Mouse (Mus musculus): Measurements from ENCODE around the gene Slc29a3. TPM values are rescaled to one million over a fixed set of nuclear protein-coding genes. Genes with fewer than 3 reads are reported as not detected.
A peak's percentile ranks its signal among the peaks of the same experiment; 100 is the strongest.

Gene Slc29a3
- polyA plus RNA-seq, 1 experiment = 4.7 TPM

GRCm38 (mm10) chr10:60800295-60801167, 47.9 kb upstream of the Slc29a3 start:
- Histone ChIP-seq H3K4me3 (no peak overlapping the region), H3K4me2 (ENCODE audit: low read depth) (peak overlapping the region; percentile 69)

GRCm38 (mm10) chr10:60797682-60798422, 45.3 kb upstream of the Slc29a3 start:
- no peak overlapping the region for H3ac ChIP-seq (ENCODE audit: control insufficient read depth, insufficient read length)
- no peaks in the 10 kb centered on the region for H3K27me3 ChIP-seq (ENCODE audit: control insufficient read depth, insufficient read depth, insufficient read length)
- H3K4me2 ChIP-seq (ENCODE audit: low read depth) = peak overlapping the region; percentile 57
- peaks cover 95% of the 10 kb centered on the region for H3K79me2 ChIP-seq (ENCODE audit: control insufficient read depth, insufficient read depth)
- no peaks in the 10 kb centered on the region for H3K36me3 ChIP-seq (ENCODE audit: control insufficient read depth, insufficient read depth)
- no peak for TF ChIP-seq POLR2AphosphoS2 (IDR thresholded peaks at IDR 0.05; ENCODE audit: insufficient read length, low read depth)
- no peak for TF ChIP-seq USF1 (IDR thresholded peaks at IDR 0.05; ENCODE audit: low read depth)
- peak in 2 of 3 experiments; percentile 46 to 87 for TF ChIP-seq MYOD1 (IDR thresholded peaks at IDR 0.05; ENCODE audit: control insufficient read depth in 1 of 3, insufficient read length in 2 of 3, low read depth in 2 of 3)
- no peak for TF ChIP-seq TCF3 (IDR thresholded peaks at IDR 0.05; ENCODE audit: insufficient read length, low read depth)
- TF ChIP-seq TCF12 (IDR thresholded peaks at IDR 0.05; ENCODE audit: insufficient read depth, poor library complexity, severe bottlenecking) = no peak
- no peak for TF ChIP-seq REST (IDR thresholded peaks at IDR 0.05; ENCODE audit: insufficient read depth, insufficient read length)
- peak; percentile 11 to 78 (median 56) for TF ChIP-seq MYOG (IDR thresholded peaks at IDR 0.05; ENCODE audit: control insufficient read depth in 1 of 3, insufficient read depth in 1 of 3, insufficient read length in 2 of 3, low read depth in 2 of 3)
- no peak overlapping the region for H3K4me3 ChIP-seq

More at GRCm38 (mm10) chr10:60800295-60801167, 47.9 kb upstream of the Slc29a3 start:
- TF ChIP-seq TCF3 (IDR thresholded peaks at IDR 0.05; ENCODE audit: insufficient read length, low read depth) (no peak), USF1 (IDR thresholded peaks at IDR 0.05; ENCODE audit: low read depth) (no peak), MYOD1 (IDR thresholded peaks at IDR 0.05; ENCODE audit: control insufficient read depth in 1 of 3, insufficient read length in 2 of 3, low read depth in 2 of 3) (no peak), CEBPB (IDR thresholded peaks at IDR 0.05; ENCODE audit: insufficient read depth, poor library complexity, severe bottlenecking) (no peak), POLR2AphosphoS2 (IDR thresholded peaks at IDR 0.05; ENCODE audit: insufficient read length, low read depth) (no peak), POLR2A (IDR thresholded peaks at IDR 0.05; ENCODE audit: insufficient read length, low read depth) (no peak), TCF12 (IDR thresholded peaks at IDR 0.05; ENCODE audit: insufficient read depth, poor library complexity, severe bottlenecking) (no peak), E2F4 (IDR thresholded peaks at IDR 0.05; ENCODE audit: insufficient read depth) (no peak), MYOG (IDR thresholded peaks at IDR 0.05; ENCODE audit: control insufficient read depth in 1 of 3, insufficient read depth in 1 of 3, insufficient read length in 2 of 3, low read depth in 2 of 3) (no peak), REST (IDR thresholded peaks at IDR 0.05; ENCODE audit: insufficient read depth, insufficient read length) (no peak), SRF (IDR thresholded peaks at IDR 0.05; ENCODE audit: control insufficient read depth, insufficient read length, low read depth) (no peak), MAX (IDR thresholded peaks at IDR 0.05; ENCODE audit: low read depth) (no peak)
- no peaks in the 10 kb centered on the region for H3K36me3 ChIP-seq (ENCODE audit: control insufficient read depth, insufficient read depth)
- H3K79me2 ChIP-seq (ENCODE audit: control insufficient read depth, insufficient read depth) = peaks cover 99% of the 10 kb centered on the region
- no peak overlapping the region for H3ac ChIP-seq (ENCODE audit: control insufficient read depth, insufficient read length)
- no peaks in the 10 kb centered on the region for H3K27me3 ChIP-seq (ENCODE audit: control insufficient read depth, insufficient read depth, insufficient read length)

GRCm38 (mm10) chr10:60796474-60796873, 43.9 kb upstream of the Slc29a3 start:
- H3K79me2 ChIP-seq (ENCODE audit: control insufficient read depth, insufficient read depth) = peaks cover 95% of the 10 kb centered on the region
- no peak overlapping the region for H3ac ChIP-seq (ENCODE audit: control insufficient read depth, insufficient read length)
- peak overlapping the region; percentile 57 for H3K4me2 ChIP-seq (ENCODE audit: low read depth)
- no peaks in the 10 kb centered on the region for H3K27me3 ChIP-seq (ENCODE audit: control insufficient read depth, insufficient read depth, insufficient read length)
- H3K36me3 ChIP-seq (ENCODE audit: control insufficient read depth, insufficient read depth) = no peaks in the 10 kb centered on the region
- no peak for TF ChIP-seq POLR2AphosphoS2 (IDR thresholded peaks at IDR 0.05; ENCODE audit: insufficient read length, low read depth)
- no peak for TF ChIP-seq MAX (IDR thresholded peaks at IDR 0.05; ENCODE audit: low read depth)
- no peak for TF ChIP-seq E2F4 (IDR thresholded peaks at IDR 0.05; ENCODE audit: insufficient read depth)
- no peak for TF ChIP-seq SRF (IDR thresholded peaks at IDR 0.05; ENCODE audit: control insufficient read depth, insufficient read length, low read depth)
- TF ChIP-seq TCF3 (IDR thresholded peaks at IDR 0.05; ENCODE audit: insufficient read length, low read depth) = no peak
- no peak for TF ChIP-seq MYOG (IDR thresholded peaks at IDR 0.05; ENCODE audit: control insufficient read depth in 1 of 3, insufficient read depth in 1 of 3, insufficient read length in 2 of 3, low read depth in 2 of 3)
- no peak for TF ChIP-seq CEBPB (IDR thresholded peaks at IDR 0.05; ENCODE audit: insufficient read depth, poor library complexity, severe bottlenecking)
- no peak for TF ChIP-seq TCF12 (IDR thresholded peaks at IDR 0.05; ENCODE audit: insufficient read depth, poor library complexity, severe bottlenecking)
- TF ChIP-seq REST (IDR thresholded peaks at IDR 0.05; ENCODE audit: insufficient read depth, insufficient read length) = no peak
- TF ChIP-seq USF1 (IDR thresholded peaks at IDR 0.05; ENCODE audit: low read depth) = no peak
- TF ChIP-seq POLR2A (IDR thresholded peaks at IDR 0.05; ENCODE audit: insufficient read length, low read depth) = no peak
- H3K4me3 ChIP-seq = no peak overlapping the region

- Histone ChIP-seq H3K4me3 (no peak overlapping the region), H3K27me3 (ENCODE audit: control insufficient read depth, insufficient read depth, insufficient read length) (no peaks in the 10 kb centered on the region), H3K36me3 (ENCODE audit: control insufficient read depth, insufficient read depth) (no peaks in the 10 kb centered on the region), H3K79me2 (ENCODE audit: control insufficient read depth, insufficient read depth) (peaks cover 95% of the 10 kb centered on the region), H3ac (ENCODE audit: control insufficient read depth, insufficient read length) (no peak overlapping the region), H3K4me2 (ENCODE audit: low read depth) (peak overlapping the region; percentile 57)
- TF ChIP-seq MYOD1 (IDR thresholded peaks at IDR 0.05; ENCODE audit: control insufficient read depth in 1 of 3, insufficient read length in 2 of 3, low read depth in 2 of 3) (no peak), POLR2A (IDR thresholded peaks at IDR 0.05; ENCODE audit: insufficient read length, low read depth) (no peak), SRF (IDR thresholded peaks at IDR 0.05; ENCODE audit: control insufficient read depth, insufficient read length, low read depth) (no peak), CEBPB (IDR thresholded peaks at IDR 0.05; ENCODE audit: insufficient read depth, poor library complexity, severe bottlenecking) (no peak), TCF3 (IDR thresholded peaks at IDR 0.05; ENCODE audit: insufficient read length, low read depth) (no peak), MYOG (IDR thresholded peaks at IDR 0.05; ENCODE audit: control insufficient read depth in 1 of 3, insufficient read depth in 1 of 3, insufficient read length in 2 of 3, low read depth in 2 of 3) (no peak), E2F4 (IDR thresholded peaks at IDR 0.05; ENCODE audit: insufficient read depth) (no peak), MAX (IDR thresholded peaks at IDR 0.05; ENCODE audit: low read depth) (no peak), REST (IDR thresholded peaks at IDR 0.05; ENCODE audit: insufficient read depth, insufficient read length) (no peak), TCF12 (IDR thresholded peaks at IDR 0.05; ENCODE audit: insufficient read depth, poor library complexity, severe bottlenecking) (no peak), USF1 (IDR thresholded peaks at IDR 0.05; ENCODE audit: low read depth) (no peak), POLR2AphosphoS2 (IDR thresholded peaks at IDR 0.05; ENCODE audit: insufficient read length, low read depth) (no peak)
Observed at GRCm38 (mm10) chr10:60796028-60796427, 43.4 kb upstream of the Slc29a3 start.

All from myocyte (in vitro differentiated cells).